Mouse (Mus musculus): ENCODE measurements around the gene Lima1.

DNA sequence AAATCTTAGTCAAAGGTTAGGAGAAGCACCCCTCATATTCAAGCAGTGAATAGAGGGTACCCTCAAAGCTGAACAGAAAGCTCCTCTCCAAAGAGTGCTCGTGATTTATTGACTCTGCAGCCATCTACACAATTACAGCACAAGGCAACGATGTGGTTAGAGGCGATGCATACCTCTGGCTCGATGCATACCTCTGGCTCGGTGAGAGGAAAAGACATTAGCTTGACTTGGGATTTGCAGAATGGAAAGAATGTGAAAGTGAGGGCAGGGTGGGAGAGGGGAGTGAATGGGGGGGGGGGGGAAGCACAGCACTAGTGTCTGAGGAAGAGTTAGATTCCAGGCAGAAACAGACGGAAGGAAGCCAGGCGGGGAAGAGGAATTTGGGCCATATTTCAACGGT lies 27.3 kb downstream of the Lima1 start:
- no peak for TF ChIP-seq CTCF (IDR thresholded peaks at IDR 0.05; ENCODE audit: low read depth)
- no peak for TF ChIP-seq EP300 (optimal IDR thresholded peaks at IDR 0.05)

Data from stomach, postnatal 0 days (tissue).